Mouse (Mus musculus): Measurements from ENCODE around the gene Mdm2. TPM values are rescaled to one million over a fixed set of nuclear protein-coding genes. Genes with fewer than 3 reads are reported as not detected.

Mdm2 gene
- polyA plus RNA-seq, 1 experiment = 39.2 TPM

DNA sequence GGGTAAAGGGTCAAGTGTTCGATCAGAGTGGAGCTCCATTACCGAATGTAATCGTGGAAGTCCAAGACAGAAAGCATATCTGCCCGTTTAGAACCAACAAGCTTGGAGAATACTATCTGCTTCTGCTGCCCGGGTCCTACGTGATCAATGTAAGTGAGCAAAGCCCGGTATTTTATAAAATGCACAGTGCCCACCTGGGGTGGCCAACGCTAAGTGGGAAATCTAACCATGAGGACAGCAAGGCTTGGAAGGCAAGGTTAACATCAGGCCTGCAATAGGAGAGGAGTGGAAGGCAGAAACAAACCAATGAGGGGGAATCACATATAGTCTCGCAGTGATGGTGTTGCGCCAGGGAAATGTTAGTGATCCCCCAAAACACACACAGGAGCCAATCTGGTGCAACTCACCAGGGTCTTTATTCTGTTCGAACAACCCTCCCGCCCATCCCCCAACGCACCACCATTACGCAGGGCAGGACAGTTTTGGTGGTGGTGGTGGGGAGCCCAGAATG, 30.5 kb downstream of the Mdm2 start:
- no peak for TF ChIP-seq POLR2A (IDR thresholded peaks at IDR 0.05; ENCODE audit: low read depth, low read length)
- TF ChIP-seq CTCF (IDR thresholded peaks at IDR 0.05; ENCODE audit: extremely low read depth, insufficient read length, insufficient replicate concordance, low read depth, low read length) = no peak
- Histone ChIP-seq H3K4me3 (ENCODE audit: low read depth, low read length) (no peak overlapping the region), H3K36me3 (ENCODE audit: control insufficient read depth, insufficient read depth, low read length) (peaks cover 2% of the 10 kb centered on the region; the same call in 1 of the 2 replicates), H3K27me3 (ENCODE audit: control insufficient read depth, insufficient read depth, low read length) (no peaks in the 10 kb centered on the region), H3K27ac (ENCODE audit: insufficient read depth, low read depth, low read length) (no peak overlapping the region), H3K4me1 (ENCODE audit: control insufficient read depth, insufficient read depth, insufficient read length, low read length) (no peaks in the 10 kb centered on the region)
- WGBS = 92% methylated on average over 14 of the region's 14 CpGs

DNA sequence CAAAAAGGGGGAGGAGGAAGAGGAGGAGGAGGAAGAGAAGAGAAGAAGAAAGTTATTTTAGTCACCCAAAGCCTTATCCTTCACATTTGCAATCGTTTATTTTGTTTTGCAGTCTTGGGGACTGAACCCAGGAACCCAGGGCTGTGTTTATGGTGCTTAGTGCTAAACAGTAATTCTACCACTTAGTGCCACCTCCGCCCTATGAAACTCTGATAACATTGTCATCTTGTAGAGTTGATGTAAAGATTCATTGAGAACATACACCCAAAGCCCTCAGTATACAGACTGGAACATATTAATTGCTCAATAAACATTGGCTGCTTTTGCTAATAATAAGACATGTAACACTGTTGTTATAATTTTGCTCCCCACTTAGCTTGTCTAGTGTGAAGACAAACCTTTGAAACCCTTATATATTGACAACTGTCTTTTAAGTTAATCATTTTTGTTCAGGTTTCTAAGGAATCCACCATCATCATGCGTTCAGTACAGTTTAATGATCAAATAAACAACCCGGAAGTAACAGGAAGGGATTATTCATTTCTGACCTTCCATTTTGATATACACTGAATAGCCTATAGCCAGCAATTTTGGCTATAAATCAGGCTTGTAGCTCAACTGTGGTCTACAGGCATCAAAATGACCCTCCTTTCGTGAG, 31.4 kb downstream of the Mdm2 start:
- 47% methylated on average over 5 of the region's 5 CpGs for WGBS
- TF ChIP-seq POLR2A (IDR thresholded peaks at IDR 0.05; ENCODE audit: low read depth, low read length) = no peak
- TF ChIP-seq CTCF (IDR thresholded peaks at IDR 0.05; ENCODE audit: extremely low read depth, insufficient read length, insufficient replicate concordance, low read depth, low read length) = no peak
- no peak overlapping the region for H3K4me3 ChIP-seq (ENCODE audit: low read depth, low read length)

DNA sequence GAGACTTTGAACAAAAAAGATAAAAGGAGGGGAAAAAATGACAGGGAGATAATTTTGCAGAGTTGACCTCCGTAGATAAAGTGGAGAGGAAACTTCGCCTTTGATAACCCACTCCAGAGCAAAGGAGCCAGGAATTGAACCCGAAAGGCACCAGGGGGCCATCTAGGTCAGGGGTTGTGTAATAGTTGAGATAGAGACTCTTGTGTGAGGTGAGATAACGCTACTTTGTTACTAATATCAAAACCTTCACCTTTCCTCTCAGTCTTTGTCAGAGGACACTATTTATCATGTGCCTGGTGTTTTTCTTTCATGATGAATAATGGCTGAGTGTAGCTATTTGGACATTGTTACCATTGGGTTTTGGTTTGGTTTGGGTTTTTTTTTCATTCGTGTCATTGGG, 32.2 kb downstream of the Mdm2 start:
- H3K36me3 ChIP-seq (ENCODE audit: control insufficient read depth, insufficient read depth, low read length) = no peaks in the 10 kb centered on the region
- no peak overlapping the region for H3K27ac ChIP-seq (ENCODE audit: insufficient read depth, low read depth, low read length)
- H3K27me3 ChIP-seq (ENCODE audit: control insufficient read depth, insufficient read depth, low read length) = no peaks in the 10 kb centered on the region
- H3K4me3 ChIP-seq (ENCODE audit: low read depth, low read length) = no peak overlapping the region
- 70% methylated on average over 5 of the region's 5 CpGs for WGBS
- TF ChIP-seq CTCF (IDR thresholded peaks at IDR 0.05; ENCODE audit: extremely low read depth, insufficient read length, insufficient replicate concordance, low read depth, low read length) (no peak), POLR2A (IDR thresholded peaks at IDR 0.05; ENCODE audit: low read depth, low read length) (no peak)
- H3K4me1 ChIP-seq (ENCODE audit: control insufficient read depth, insufficient read depth, insufficient read length, low read length) = no peaks in the 10 kb centered on the region

More for the DNA sequence above, 31.4 kb downstream of the Mdm2 start:
- peaks cover under 1% of the 10 kb centered on the region; the same call in 1 of the 2 replicates for H3K36me3 ChIP-seq (ENCODE audit: control insufficient read depth, insufficient read depth, low read length)
- no peak overlapping the region for H3K27ac ChIP-seq (ENCODE audit: insufficient read depth, low read depth, low read length)
- no peaks in the 10 kb centered on the region for H3K27me3 ChIP-seq (ENCODE audit: control insufficient read depth, insufficient read depth, low read length)
- no peaks in the 10 kb centered on the region for H3K4me1 ChIP-seq (ENCODE audit: control insufficient read depth, insufficient read depth, insufficient read length, low read length)

DNA sequence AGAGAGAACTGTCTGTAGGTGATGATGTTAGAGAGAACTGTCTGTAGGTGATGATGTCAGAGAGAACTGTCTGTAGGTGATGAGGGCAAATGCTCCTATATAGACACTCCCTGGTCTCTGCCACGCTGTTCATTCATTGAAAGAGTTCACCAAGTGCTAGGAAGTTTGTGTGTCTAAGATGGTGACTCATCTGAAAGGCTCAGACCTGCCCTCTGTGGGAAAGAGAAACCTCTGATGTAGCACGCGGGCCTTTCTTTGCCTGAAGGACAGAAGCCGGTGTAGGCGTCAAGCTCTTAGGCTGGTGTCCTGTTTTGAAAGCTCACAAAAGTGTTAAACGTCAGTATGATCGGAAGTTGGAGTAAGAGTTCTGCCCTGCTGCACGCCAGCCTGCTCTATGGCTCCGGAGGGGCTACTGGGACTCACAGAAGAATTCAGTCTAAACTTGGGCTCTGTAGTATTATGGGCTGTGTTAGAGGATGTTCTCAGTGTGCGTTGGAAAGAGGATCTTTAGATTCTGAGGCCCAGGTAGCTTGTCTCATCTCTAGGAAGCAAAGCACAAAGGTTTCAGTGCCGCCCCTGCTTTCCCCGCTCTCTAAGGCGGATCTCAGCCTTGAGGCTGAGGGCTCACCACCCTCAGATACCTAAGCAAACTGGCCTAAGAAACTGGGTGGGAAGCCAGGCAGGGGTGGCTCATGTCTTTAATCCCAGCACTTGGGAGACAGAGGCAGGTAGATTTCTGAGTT, 32.9 kb downstream of the Mdm2 start:
- Histone ChIP-seq H3K27ac (ENCODE audit: insufficient read depth, low read depth, low read length) (no peak overlapping the region), H3K36me3 (ENCODE audit: control insufficient read depth, insufficient read depth, low read length) (no peaks in the 10 kb centered on the region), H3K4me3 (ENCODE audit: low read depth, low read length) (no peak overlapping the region), H3K4me1 (ENCODE audit: control insufficient read depth, insufficient read depth, insufficient read length, low read length) (no peaks in the 10 kb centered on the region; the same call in 1 of the 2 replicates), H3K27me3 (ENCODE audit: control insufficient read depth, insufficient read depth, low read length) (no peaks in the 10 kb centered on the region)
- 80% methylated on average over 13 of the region's 13 CpGs for whole genome bisulfite sequencing
- TF ChIP-seq CTCF (IDR thresholded peaks at IDR 0.05; ENCODE audit: extremely low read depth, insufficient read length, insufficient replicate concordance, low read depth, low read length) (no peak), POLR2A (IDR thresholded peaks at IDR 0.05; ENCODE audit: low read depth, low read length) (no peak)

DNA sequence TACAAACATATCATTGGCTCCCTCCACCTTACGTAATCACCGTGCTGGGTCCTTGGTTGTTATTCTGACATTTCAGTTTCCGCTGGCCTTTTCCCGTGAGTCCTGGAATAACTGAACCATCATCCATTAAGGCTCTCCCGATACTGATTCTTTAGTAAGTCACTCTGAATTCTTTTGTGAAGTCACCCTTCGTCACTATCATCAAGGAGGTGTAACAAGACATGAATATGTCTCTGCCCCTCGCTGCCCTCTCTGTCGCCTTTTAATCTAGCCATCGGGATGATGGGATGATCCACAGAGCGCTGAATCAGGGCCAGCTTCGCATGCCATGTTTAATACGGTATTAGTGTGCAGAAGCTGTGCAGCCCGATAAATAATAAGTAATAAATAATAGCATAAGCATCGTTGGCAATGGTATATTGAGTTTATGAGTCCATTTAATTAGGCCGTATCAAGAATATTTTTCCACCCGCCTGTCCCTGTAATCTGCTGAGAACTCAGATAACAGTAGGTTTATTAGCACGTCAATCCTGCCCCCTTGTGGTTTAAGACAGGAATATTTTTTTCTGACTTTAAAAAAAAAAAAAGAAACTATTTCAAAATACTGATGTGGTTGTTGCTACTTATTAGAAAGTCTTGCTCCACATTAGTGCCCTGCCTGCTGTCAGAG, 33.8 kb downstream of the Mdm2 start:
- no peaks in the 10 kb centered on the region for H3K27me3 ChIP-seq (ENCODE audit: control insufficient read depth, insufficient read depth, low read length)
- no peak overlapping the region for H3K4me3 ChIP-seq (ENCODE audit: low read depth, low read length)

DNA sequence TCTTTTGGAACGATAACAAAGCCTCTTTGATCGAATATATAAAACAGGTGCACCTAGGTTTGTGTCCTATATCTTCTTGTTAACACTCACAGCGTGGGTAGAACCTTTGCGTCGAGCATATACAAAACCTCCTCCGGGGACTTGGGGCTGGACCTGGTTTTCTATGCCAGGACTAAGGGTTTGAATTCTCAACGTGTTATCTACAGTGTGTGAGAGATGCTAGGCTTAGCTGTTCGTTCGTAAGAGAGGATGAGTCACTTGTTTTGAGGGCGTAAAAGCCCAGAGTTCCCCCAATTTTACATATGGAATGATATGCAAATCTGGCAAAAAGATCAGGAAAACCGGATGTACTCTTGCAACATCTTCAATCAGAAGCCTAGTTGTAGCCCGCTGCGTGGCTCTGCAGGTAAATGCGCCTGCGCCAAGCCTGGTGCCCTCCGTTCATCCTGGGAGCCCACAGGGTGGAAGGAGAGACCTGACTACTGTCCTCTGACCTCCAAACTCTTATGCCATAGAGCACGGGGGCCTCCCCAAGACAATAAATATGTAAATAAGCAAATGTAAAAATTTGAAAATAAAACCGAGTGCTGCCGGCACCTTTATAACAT, 34.4 kb downstream of the Mdm2 start:
- no peaks in the 10 kb centered on the region for H3K27me3 ChIP-seq (ENCODE audit: control insufficient read depth, insufficient read depth, low read length)
- no peak overlapping the region for H3K4me3 ChIP-seq (ENCODE audit: low read depth, low read length)
- no peak overlapping the region for H3K27ac ChIP-seq (ENCODE audit: insufficient read depth, low read depth, low read length)
- 65% methylated on average over 19 of the region's 19 CpGs for WGBS
- H3K4me1 ChIP-seq (ENCODE audit: control insufficient read depth, insufficient read depth, insufficient read length, low read length) = no peaks in the 10 kb centered on the region; the same call in 1 of the 2 replicates
- peaks cover 5% of the 10 kb centered on the region; the same call in 1 of the 2 replicates for H3K36me3 ChIP-seq (ENCODE audit: control insufficient read depth, insufficient read depth, low read length)
- TF ChIP-seq CTCF (IDR thresholded peaks at IDR 0.05; ENCODE audit: extremely low read depth, insufficient read length, insufficient replicate concordance, low read depth, low read length) (no peak), POLR2A (IDR thresholded peaks at IDR 0.05; ENCODE audit: low read depth, low read length) (no peak)

More for the DNA sequence above, 33.8 kb downstream of the Mdm2 start:
- TF ChIP-seq CTCF (IDR thresholded peaks at IDR 0.05; ENCODE audit: extremely low read depth, insufficient read length, insufficient replicate concordance, low read depth, low read length) (no peak; the same call in 1 of the 2 replicates), POLR2A (IDR thresholded peaks at IDR 0.05; ENCODE audit: low read depth, low read length) (no peak)
- 0 out of 2 replicates have a peak, but pooled peaks cover under 1% of the 10 kb centered on the region for H3K36me3 ChIP-seq (ENCODE audit: control insufficient read depth, insufficient read depth, low read length)
- no peaks in the 10 kb centered on the region; the same call in 1 of the 2 replicates for H3K4me1 ChIP-seq (ENCODE audit: control insufficient read depth, insufficient read depth, insufficient read length, low read length)
- 41% methylated on average over 17 of the region's 17 CpGs for WGBS
- no peak overlapping the region for H3K27ac ChIP-seq (ENCODE audit: insufficient read depth, low read depth, low read length)
